Mouse (Mus musculus): ENCODE results near the gene Adgrb3.

Adgrb3 gene

DNA sequence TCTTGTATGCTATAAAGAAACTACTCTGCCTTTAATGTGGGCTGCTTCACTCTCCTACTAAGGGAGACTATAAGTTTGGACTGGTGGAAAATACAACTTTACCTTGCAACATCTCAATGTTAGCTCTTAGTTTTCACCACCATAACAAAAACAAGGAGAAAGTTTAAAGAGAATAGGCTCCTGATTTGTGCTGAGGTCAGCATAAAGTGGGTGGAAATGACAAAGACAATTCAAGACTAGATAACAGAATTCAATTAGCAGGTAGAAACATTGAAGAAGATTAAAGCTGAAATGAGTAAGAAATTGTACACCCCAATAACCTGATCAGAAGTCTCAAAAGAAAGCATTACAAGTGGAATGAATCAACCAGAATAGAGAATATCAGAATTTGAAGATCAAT is 578.9 kb downstream of the Adgrb3 start:
- no peak for DNase-seq

DNA sequence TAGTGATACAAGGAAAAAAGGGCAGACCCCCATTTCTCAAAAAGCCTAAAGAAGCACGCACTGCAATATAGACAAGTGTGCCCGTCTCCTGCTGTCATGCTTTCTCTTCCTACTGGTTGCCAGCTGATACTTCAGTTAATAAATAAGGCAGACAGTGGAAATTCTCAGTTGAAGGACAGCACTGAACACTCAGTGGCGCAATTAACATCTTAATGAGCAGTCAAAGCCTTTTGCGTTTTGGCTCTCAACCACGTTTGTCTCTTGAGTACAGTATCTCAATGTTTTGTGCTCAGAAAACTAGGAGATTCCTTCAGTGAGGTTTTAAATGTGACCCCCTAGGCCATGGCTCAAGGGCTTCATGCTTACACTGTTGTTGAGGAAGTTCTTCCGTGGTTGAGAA is 587.1 kb downstream of the Adgrb3 start:
- DNase-seq = no peak

DNA sequence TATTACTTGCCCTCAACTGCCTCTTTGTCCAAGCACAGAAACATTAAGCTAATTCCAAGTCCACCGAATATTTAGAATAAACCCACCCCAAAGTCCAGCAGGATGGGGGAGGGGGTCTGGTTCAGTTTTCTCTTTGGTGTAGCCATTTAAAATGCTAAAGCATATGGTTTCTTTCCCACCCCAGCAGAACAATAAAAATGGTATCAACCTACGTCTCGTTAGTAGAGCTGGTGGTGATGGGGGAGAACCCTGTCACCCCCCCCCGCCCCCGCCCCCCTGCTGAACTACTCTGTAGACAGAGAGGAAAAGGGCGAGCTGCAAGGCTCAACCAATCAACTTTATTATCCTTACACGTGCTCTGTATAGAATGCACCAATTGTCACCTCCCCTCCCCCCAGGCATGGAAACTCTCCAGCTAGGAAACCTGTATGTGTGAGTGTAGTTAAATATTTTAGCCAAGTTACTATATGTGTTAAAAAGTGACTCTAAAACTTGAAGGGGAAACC is 600.2 kb downstream of the Adgrb3 start:
- peak; percentile 63 to 74 for DNase-seq

DNA sequence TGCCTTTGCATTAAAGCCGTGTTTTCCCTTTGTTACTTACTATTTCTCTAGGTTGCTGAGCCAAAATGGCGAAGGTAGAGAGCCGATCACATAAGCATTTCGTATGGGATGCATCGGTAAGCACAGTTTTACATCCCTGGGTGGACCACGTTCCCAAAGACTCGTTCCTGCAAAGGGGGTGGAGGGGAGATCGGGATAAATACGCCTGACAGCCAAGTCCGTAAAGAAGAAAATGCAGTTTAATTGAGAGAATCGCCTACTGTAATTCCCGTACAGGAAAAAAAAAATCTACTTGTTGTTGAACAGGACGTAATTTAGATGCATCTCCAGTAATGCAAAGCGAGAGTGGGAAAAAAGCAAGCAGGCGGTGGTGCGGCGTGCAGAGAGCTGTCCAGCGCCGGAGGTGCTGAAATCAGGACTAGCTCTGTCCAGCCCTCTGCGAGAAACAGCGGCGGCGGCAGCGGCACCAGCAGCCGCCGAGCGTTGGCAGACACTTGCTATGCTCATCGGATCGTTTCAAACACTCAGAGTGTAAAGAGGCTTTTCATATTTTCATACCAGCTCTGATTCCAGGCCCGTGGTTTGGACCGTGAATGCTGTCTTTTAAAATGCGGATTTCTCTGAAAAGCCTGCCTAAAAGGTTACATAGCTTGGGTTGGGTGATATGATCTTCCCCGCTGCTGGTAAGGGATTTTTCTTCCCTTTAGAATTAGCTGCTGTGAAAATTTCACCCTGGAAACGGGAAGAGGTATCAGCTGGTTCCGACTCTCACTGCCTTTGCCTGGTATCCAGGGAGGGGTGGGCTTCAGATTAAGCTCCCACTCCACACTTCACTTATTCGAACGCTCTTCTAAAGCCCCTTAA is 600.9 kb downstream of the Adgrb3 start:
- DNase-seq = peak; percentile 85

DNA sequence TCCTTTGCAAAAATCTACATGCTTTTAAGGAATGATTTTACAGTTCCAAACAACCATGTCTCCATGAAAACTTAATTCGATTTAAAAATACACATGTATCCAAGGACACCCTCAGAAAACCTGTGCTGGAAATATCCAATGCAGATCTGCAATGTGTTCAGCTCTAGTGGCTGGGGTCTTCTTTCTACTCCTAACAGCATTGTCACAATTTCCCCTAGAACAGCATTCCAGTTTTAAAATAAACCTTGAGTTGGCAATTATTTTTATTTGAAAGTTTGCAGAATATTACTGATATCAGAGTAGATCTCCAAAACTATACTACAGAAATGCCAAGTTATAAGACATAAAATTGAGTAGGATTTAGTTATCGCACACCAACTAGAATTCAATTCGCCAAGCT is 601.6 kb downstream of the Adgrb3 start:
- peak; percentile 9 to 30 for DNase-seq

DNA sequence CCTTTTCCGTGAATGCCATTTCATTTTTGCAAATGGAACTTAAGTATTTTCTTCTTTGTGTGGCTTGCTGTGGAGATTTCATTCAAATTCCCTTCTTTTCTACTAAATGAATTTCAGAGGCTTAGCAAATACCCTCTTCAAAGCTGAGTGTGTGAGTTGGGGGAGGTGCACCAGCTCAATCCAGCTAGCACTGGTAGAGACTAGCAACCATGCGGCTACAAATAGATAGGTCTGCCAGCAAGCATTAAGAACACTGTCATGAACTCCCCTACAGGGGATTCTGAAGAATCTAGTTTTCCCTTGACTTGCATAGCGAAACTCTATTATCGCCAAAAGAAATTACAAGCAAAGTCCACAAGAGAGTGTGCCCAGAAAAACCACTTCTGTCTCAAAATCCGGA is 624.9 kb downstream of the Adgrb3 start:
- no peak for DNase-seq

DNA sequence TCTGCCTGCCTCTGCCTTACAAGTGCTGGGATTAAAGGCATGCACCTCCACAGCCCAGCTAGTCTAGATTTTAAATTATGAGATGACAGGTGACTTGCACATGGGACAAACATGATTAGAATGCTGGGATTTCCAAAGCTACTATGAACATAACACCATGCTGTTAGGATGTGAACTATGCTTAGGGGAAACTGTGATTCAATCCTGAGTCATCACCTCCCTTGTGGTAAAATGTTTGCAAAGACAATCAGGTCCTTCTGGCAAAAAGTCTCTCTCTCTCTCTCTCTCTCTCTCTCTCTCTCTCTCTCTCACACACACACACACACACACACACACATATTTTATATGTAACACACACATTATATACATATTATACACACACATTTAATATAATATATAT is 630.1 kb downstream of the Adgrb3 start:
- no peak for DNase-seq

DNA sequence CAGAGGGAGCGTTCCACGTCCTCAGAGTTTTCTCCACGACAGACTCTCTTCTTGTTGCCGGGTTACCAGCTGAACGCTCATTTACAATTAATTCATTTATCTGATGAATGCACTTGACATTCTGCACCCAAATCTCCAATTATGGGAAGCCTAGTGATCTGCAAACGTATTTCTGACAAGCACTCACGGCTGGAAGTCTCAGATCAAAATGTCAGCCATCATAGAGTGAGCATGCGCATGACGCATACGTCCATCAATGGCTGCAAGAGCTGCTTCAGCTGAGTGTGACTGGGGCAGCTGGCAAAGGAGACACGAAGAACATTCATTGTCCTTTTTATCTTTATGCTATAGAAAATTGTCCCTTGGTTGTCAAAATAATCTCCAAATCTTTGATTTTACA is 637.5 kb downstream of the Adgrb3 start:
- DNase-seq = no peak

DNA sequence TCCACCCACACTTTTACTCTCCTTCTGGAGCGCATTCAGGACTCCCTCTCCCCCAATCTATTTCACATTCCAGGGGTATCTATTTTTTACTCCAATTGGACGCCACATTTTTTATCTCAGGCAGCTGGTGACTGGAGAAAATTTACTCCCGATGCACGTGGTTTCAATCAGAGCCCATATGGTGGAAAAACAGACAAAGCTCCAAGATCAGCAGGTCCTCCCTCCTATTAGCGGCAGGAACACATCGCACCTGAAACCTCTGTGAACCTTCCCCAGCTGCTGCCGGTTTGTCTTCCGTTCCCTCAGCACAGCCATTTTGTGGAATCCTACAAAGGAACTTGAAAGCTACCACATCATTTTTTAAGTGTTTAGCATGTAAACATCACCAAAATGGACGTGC is 640.2 kb downstream of the Adgrb3 start:
- DNase-seq = peak in 1 of 2 experiments; percentile 24

DNA sequence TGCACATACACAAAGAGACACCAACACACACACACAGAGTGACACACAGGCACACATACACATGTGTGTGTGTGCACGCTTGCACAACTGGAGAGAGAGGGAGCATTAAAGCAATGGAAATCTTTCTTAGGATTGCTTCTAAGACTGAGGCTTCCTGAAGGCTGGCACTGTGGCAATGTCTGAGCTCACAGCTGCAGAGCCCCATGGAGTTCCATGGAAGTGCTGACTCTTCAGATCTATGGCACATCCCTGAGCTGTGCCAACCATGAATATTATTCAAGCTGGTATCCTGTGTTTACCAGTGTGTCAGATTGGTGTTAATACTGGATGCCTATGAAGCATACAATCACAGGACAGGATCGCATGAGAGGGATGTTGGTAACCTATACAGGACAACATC is 643.6 kb downstream of the Adgrb3 start:
- no peak for DNase-seq

DNA sequence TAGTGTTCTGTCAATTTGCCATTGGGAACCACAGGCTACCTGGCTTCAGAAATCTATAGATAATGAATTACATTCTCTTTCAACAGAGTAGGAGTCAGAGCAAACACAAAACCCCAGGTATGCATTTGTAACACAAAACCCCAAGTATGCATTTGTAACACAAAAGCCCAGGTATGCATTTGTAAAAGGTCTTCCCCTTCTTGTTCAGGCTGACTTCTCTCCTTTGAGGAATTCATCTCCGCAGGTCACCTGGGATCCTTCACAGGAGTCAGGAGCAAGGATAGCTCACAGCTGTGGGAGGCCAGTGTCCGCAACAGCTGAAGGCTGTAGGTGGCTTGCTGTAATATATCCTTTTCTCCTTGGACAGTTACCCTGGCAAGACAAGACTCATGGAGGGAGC is 647.6 kb downstream of the Adgrb3 start:
- no peak for DNase-seq

DNA sequence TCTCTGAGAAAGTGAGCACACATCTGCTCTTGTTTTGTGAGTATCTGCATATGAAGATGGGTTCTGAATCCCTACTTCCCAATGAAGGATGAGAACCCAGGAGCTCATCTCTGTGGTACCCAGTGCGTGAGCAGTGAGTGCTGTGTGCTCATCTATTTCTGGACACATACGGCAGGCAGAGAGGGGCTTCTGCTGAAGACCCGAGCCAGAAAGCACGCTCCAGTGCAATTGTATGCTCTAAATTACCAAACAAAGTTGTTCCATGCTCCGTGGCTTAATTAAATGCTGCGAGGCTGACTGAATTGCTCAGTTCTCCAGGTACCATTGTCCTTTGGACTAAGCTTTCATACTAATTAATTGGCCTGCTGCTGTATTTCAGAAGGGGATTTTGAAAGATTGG is 648.9 kb downstream of the Adgrb3 start:
- peak in 1 of 2 experiments; percentile 22 for DNase-seq

DNA sequence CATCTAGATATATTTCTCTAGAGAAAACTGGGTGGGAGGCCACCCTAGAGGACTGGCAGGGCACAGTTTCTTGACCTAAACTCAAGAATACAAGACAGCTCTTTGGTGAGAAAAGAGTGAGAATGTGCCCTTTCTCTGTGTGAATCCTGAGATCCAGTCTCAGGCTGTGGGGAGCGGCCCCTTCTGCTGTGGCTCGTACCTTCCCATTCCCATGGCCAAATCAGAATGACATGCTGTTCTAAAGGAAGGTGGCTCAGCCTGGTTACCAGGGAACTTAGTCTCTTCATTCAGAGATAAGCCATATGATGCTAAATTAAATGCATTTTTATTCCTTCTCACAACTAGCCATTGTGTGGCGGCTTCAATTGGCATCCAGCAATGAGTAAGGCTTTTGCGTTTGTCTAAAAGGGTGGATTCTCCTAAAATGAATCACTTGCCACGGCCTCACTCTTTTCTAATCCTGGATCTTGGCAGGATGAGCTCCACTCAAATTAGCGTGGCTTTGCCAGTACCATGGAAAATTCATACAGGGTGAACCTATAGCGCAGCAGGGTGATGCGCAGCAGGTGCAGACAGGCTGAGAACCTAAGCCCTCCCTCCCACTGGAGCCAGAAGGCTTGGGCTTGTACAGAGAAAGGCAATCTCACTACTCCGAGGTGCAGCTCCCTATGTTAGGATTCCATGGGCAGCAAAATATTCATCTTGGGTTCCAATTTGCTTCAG is 649.5 kb downstream of the Adgrb3 start:
- DNase-seq = peak in 1 of 2 experiments; percentile 45

DNA sequence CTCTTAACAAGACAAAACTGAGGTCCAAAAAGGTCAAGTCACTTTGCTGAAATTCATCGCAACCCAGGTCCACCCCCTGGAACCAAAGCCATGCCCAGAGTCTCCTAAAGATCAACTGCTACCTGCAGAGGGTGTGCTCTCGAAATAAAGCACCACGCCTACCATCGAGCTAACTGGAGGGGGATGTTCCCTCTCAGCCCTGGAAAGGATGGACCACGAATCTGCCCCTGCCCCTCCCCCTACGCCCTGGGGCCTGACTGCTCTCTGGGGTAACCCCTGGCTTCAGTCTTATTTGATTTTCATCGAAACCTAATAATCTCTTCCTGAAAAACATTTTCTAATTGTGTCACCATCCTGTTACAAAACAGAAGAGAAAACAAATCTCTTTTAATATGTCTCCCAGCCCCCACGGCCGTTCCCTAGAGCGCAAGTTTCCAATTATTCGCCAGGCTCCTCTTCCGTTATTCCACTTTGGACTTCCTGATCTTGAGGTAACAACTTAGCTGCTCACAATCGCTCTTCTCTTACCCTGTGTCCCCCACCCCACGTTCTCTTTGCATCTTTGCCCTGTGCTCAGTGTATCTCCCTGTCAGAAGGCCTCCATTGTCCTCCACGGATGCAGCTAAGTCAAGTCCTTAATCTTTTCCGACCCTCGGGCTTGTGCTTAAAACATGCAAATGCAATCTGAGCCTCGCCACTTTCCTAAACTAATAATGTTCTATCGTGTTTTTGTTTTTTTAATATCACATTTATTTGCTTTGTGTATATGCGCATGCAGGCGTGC is 651.0 kb downstream of the Adgrb3 start:
- no peak for DNase-seq

DNA sequence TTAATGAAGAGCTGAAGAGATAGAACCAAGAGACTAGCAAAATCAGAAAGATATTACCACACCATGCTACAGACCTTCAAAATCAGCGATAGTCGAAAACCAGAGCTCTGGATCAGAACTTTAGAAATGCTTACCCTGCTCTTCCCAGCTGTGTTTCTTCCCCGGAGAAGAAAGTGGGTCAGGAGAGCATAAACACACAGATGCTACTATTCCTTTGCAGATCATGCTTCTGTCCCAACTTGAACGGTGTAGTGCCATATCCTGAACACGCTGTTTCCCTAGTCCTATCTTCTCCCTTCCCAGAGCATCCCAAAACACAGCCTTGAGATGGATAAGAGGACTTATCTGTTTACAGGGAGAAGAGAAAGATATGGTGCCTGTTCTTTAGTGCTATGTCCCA is 662.4 kb downstream of the Adgrb3 start:
- no peak for DNase-seq

DNA sequence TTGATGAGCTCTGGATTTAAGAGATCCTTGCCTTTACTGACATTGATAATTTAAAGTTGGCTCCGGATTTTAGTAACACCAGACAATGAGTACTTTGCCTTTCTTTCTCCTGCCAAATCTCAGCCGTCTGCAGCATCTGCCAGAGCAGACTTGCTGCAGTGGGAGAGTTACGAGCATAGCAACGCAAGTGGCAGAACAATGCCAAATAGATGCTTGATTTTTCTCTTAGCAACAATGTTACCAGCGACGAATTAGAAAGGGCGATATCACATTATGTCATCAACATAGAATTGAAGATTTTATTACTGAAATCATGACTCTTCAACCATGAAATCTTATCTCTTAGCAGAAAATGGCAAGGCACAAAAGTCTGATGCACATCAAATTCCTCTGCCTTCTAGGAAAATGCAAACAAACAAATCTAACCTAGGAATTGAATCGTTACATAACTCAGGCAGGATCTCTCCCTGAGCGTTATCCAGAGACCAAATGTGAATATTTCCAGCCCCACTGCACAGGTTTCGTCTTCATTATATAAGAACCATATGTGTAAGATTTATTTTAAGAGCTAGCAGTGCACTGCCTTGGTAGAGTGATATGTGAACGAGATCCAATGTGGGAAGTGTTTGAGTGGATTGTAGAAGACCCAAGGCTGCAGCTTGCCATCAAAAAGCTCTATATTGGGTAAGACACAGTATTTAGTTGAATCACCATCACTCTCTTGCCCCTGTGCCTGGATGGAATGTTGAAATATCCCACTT is 663.3 kb downstream of the Adgrb3 start:
- DNase-seq = peak; percentile 3 to 45

DNA sequence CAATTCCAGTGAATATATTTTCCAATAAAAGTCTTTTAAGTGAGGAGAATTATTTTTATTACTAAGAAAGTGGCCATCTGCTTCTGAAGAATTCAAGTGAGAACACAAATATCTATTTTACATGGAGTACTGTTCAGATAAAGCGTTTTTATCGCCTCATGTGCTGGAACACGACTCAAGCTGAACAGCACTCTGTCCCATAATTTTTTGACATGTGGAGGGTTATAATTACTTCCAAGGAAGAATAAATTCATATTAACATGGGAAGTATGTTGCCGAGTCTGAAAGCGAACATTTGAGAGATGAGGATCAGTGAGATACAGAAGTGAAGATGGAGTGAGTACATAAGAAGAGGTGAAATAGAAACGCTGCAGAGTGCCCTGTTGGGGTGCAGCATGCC is 665.9 kb downstream of the Adgrb3 start:
- DNase-seq = no peak

DNA sequence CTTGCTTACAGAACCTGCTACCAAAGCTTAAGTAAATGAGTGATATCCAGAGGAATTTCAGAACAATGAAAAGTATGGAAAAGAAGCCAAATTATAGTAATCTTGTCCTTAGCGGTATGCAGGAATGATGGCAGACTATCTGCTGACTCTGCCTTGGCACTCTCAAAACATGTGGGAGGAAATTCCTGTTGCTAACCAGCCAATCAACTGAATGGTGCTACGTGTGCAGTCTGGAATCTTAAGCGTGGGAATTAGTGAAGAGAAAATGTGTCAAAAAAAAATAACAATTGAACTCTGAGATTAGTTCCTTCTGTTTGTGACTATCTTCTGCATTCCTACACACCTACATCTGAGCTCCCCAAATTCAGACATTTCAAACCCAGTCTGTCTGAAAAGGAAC is 683.3 kb downstream of the Adgrb3 start:
- DNase-seq = no peak

DNA sequence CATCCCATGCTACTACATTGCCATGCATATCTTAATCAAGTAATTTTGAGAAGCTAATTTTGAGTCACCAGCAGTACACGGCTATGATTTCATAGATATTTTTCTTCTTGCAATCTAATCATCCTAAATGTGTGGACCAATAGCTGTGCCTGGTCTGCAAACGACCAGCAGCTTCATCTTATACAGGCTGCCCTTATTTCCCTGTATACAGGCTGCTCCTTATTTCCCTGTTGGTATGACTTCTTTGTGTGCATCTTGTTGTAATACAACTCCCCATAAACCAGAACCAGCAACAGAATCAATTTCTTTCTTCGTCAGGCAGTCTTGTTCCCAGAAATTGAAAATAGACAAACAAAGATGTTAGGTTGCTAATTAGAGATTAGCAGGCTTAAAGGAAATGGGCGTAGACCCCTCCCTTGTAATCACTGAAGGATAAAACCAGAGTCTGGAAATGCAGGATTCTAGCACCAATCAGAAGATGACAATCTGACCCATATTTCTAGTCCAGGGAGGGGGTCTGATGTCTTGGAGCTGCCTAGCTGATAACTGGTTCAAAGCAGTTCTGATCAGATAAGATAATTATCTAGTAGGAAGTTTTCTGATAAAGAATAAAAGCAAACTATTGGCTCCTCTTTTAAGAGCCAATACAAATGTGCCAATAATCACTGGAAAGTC is 697.2 kb downstream of the Adgrb3 start:
- DNase-seq = no peak

DNA sequence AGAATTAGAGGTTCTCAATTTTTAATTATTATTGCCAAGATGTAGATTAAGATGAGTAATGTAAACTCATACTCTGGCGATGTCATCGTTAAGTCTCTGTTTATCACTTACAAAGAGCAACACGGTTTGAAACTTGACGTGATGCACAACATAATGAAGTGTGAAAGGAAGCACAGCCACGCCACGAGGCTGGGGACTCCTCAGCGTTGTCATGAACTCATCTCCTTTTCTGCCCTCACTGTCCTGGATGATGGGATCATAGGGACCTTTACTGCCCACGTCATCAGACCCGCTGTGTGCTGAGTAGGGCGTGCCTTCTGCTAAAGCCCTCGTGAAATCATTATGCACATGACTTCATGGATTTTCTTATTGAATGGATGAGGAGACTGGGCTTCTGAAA is 714.0 kb downstream of the Adgrb3 start:
- DNase-seq = no peak

DNA sequence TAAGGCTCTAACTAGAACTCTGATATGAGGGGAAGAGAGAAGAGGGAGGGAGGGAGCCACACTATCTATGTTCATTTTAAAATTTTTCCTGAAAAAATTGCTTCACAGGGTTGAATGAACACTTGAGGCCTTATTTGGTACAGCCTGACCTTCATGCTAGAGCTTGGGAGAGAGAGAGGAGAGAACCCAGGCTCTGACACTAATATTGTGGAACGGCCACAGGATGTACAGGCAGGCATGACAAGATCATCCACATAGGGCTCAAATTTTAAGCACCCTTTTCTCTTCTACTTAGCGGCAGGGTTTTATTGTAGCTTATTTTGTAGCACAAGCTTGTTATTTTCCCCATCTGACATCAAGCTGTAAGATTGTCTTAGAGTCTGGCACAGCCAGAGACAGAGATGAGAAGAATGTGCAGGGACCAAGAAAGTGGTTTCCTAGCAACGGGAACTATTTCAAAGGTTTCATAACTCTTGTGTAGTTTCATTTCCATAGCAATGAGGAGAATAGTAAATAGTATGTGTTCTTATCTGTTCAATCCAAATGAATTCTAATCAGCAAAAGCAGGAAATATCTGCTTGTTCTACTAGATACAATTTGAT is 721.9 kb downstream of the Adgrb3 start:
- DNase-seq = no peak

Data from cerebellum, postnatal 14 days (tissue).